Mouse (Mus musculus) megakaryocyte, embryonic 14.5 days (primary cell): ENCODE results near the gene Pccb.

Experiments used
- FLI1 ChIP-seq: IDR thresholded peaks from 2 replicates; pipeline ENCODE4 v1.6.1; 2012; ENCODE audit warnings: low read length, inconsistent platforms, mixed read lengths
- GATA1 ChIP-seq: IDR thresholded peaks from 3 replicates; pipeline ENCODE4 v1.6.1; 2012; ENCODE audit warnings: mixed read lengths, low read length, inconsistent platforms, borderline replicate concordance

DNA sequence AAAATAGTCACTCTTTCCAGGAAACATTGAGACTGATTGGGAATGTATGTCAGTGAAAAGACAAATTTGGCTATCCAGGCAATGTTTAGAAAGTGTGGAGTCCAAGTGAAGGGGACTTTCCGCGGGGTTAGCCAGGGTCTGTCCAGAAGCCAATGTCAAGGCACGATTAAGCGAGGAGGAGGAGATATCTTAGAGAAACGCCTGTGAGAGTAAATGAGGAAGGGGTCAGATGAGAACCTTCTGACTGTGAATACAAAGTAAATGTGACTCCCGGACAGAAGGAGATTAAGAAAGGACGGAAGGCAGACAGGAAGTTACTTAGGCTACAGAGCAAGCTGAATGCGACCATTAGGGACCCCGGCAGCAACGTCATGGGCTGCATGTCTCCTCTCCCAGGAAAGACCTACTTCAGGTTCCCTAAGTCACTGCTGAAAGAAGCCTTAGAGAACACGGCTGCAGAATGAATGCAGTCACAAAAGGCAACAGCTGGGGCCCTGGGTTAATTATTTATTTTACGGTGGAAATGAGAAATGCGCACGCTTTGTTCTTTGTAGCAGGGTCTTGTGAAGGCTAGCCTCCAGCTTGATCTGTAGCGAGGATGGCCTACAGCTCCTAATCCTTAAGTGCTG lies 11.1 kb upstream of the Pccb start:
- no peak for TF ChIP-seq GATA1
- TF ChIP-seq FLI1: no peak
